Mouse (Mus musculus): ENCODE results near the gene Cytip.
A peak's percentile ranks its signal among the peaks of the same experiment; 100 is the strongest.

Cytip gene

DNA sequence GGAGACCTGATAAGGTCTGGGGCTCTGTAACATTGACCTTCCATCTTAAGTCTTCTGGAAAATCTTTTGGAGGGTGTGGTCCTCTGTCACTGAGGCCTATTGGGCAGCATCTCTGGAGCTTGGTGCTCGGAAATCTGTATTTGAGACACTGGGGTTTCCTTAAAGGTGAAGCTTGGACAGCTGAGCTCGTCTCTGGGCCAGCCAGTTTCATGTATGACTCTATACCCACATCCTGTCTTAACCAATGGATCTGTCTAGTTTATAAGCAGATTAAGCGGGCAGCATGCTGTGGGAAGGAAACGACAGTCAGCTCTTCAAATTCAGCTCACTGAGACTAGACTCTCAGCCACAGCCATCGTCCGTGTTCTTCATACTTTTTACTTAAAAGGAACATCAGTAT, 88.3 kb downstream of the Cytip start:
- DNase-seq (ENCODE audit: low read depth) = no peak

DNA sequence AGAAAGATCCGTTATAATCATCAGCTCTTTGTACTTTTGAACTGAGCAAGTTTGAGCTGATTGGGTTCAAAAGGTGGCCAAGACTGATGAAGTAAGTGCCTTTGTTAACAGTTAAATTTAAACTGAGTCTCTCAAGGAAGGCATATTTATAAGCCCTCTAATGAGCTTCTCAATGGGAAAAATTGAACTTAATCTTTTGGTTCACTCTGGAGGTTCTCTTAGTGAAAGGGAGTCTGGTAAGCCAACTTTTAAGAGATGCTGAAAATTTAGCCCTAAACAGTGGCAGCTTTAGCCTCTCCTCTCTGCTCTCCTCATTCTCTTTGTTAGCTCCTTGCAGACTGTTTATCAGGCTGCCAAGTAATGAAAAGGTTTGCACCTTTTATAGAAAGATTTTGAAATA, 100.5 kb downstream of the Cytip start:
- no peak for DNase-seq (ENCODE audit: low read depth)

DNA sequence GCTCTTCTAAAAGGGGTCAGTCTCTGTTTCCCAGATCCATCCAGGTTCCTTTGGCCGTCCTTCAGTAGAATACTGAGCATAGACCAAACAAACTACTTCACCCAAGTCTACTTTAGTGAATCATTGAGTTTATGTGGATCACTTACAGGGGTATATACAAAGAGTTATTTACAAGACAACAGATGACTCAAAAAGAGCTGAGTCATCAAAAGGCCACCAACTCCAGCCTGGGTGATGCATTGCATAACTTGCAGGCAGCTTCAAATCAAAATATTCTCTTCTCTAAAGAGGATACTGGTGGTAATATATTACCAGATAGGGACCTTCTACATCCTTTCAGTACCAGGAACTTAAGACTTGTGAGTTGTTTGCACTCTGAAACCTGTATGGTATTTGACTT, 108.9 kb downstream of the Cytip start:
- DNase-seq (ENCODE audit: low read depth) = no peak

DNA sequence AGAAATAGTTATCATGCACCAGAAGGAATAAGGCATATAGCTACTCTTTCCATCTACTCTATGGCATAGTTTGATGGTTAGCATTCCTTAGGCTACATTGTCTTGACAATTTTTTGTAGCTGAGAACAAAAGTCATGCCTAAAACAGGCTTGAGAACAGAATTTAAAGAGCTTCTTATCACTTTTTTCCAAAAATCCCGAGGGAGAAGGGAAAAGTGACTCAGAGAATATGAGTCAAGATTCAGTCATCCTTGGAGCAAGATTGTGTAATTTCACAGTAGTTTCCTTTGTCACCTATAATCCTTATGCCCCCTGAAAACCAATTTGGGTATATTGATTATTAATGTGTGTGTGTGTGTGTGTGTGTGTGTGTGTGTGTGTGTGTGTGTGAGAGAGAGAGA, 115.5 kb downstream of the Cytip start:
- DNase-seq (ENCODE audit: low read depth) = peak; percentile 70
